Mouse (Mus musculus) frontal cortex, adult 2 months (tissue): ENCODE data around the gene Irf3. TPM values are rescaled to one million over a fixed set of nuclear protein-coding genes. Genes with fewer than 3 reads are reported as not detected.
"Not testable (repeated sequence)": the region's sequence is repeated elsewhere in the genome, so short reads cannot be mapped to it uniquely, and the experiment has no call there.

Source experiments
- DNase-seq, 2 experiments: peaks; one replicate each; pipeline ENCODE4 v3.0.0; 2022; ENCODE audit warnings: low spot score in 1 of 2; ENCODE audit errors: extremely low spot score in 1 of 2
- polyA plus RNA-seq: library from polyadenylated mRNA; depleted of rRNA; stranded (reverse); fragments of >200 nt; gene quantifications from 2 replicates; pipeline ENCODE4 v1.2.3, GENCODE M21; 2012

The Irf3 gene
- polyA plus RNA-seq, 1 experiment: 88.6 TPM

DNA sequence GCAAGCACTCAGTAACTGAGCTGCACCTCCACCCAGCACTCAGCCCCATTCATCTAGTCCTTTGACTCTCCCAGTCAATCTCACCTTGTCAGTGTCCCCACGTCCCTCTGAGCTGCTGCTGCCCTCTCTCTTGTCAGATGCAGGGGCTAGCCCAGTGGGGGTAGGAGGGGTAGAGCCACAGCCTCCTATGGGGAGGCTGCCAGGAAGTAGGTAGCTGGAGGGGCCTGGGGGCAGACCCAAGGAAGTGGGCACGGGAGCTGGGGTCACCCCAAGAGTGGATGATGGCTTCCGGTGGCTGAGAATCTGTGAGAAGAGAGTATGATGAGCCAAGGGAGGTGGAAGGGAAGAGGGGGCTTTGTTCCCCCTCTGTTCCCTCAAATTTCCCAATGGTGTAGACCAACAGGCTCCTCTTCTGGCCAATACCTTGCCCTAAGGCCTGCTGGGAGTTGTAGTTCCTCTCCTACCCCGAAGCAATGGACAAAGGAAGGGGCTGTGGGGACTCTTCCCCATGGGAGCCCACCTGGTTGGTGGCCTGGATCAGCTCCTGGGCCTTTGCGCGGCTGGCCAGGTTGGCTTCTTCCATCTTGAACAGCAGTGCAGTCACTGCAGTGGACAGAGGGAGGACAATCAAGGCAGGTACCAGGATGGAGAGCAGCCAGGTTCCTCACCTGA is 8.0 kb downstream of the Irf3 start:
- no peak for DNase-seq

DNA sequence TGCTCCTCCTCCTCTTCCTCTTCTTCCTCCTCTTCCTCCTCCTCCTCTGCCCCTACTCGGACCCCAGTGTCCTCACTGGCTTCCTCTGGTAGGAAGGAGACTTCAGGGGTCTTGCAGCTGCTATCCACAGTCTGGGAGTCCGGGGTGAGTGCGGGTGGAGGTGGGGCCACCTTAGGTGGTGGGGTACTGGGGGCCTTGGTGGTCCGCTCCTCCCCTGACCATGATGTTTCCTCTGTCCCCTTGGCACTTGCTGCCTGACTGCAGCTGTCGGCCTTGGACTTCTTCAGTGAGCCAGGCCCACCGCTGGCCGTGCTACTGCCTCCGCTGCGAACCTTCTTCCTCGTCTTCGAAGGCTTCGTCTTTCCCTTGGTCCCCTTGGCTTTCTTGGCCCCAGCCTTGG is 9.1 kb downstream of the Irf3 start:
- no peak for DNase-seq

DNA sequence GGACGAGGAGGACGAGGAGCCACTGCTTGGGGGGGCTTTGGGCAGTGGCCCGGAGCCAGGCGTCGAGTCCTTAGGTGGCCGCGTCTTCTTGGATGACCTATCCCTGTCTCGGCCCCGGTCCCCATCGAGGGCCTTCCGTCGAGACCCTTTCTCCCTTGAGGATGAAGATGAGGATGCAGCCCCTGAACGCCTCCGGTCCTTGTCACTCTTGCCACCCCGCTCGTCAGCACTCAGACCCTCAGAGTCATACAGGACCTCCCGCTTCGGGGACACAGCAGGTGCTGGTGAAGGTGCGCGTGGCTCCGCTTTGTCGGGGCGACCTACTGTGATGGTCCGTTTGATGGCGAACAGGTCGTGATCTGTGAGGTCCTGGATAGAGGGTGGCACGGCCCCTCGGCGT is 9.7 kb downstream of the Irf3 start:
- no peak for DNase-seq

DNA sequence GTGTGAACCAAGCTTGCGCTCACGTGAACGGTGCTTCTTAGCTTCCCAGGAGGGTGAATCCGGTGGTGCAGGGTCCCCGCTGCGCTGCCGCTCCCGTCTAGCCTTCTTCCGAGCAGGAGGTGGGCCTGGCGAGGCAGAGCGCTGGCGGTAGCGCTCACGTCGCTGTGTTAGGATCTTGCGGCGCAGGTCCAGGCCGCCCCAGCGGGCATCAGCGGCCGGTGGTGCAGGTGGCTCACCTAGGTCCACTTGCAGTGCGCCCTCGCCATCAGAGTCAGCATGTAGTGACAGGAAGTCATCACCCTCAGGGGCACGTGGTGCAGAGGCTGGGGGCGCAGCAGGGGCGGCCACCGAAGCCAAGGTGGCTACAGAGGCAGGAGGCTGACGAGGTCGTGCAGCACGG is 10.4 kb downstream of the Irf3 start:
- no peak for DNase-seq

DNA sequence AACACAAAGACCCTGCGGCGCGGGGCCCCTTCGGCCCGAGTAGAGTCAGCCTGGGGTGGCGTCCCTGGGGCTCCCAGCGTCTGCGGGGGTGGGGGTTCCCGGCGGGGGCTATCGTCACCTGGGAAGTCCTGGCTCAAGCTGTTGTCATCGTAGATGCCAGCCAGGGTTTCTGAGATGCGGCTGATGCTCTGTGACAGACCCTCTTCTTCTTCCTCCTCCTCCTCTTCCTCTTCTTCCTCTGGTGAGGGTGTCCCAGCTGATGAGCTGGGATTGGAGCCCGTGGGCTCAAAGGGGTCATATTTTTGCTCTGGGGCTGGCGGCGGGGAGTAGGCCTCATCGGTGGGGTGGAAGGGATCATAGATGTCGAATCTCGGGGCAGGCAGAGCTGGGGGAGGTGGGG is 11.0 kb downstream of the Irf3 start:
- no peak for DNase-seq

DNA sequence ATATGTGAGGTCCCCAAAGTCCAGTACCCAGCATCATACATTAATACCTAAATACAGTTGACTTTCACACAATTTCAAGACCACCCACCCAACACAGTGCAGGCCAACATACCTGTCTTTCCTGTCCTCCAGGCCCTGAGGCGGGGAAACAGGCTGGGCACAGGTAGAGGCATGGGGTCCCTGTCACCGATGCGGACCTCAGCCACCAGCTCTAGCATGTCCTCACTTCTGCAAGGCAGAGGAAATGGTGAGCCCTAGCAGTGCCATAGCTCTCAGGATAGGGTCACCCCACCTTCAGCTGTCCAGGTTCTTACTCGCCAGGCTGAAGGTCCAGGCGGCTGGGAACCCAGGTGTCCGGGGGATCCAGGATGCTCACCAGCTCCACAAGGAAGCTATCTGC is 14.6 kb downstream of the Irf3 start:
- no peak for DNase-seq

DNA sequence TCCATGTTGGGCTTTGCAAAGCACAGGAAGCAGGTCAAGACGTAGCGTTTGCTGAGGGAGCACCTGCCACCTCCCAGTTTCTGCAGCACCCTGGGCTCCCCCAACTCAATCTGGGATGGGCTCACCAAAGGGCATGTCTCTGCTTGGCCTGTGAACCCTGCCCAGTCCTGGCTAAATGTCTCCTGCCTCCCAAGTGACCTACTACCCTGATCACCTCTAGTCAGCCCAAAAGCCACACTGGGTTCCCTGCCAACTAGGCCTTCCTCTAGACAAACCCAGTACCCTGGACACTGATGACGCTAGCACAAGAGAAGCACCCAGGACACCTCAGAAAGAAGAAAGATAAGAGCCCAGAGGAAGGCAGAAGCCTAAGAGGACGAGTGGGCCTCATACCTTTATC is 15.4 kb downstream of the Irf3 start:
- DNase-seq: no peak

DNA sequence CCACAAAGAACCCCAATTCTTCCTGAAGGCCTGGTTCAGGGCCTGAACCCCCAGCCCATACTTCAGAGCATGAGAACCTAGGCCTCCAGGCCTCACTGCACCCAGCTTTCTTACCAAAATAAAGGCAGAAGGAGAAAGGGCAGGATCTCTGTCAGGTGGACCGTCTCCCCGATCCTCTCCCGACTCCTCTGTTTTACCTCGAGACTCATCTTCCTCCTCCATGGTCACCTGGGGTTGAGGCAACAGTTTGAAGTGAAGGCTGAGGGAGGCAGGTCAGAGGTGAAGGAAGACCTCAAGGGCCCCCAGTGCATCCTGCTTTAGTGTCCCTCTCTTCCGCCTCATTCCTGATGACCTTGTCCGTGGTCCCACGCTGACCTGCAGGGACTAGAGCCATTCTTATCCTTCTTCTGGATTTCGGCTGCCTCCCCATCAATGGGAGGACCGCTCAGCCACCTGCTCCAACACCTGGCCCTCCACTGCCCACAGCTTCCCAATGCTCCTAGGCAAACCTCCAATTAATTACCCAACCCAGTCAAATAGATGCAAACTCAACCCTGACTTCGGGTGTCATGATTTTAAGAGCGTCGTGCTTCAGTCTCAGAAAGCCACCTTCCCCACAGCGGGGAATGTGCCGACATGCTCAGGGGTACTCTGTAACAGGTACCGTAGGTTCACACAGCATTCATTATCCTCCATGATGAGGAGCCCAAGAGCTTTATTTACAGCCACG is 16.1 kb downstream of the Irf3 start:
- no peak for DNase-seq

DNA sequence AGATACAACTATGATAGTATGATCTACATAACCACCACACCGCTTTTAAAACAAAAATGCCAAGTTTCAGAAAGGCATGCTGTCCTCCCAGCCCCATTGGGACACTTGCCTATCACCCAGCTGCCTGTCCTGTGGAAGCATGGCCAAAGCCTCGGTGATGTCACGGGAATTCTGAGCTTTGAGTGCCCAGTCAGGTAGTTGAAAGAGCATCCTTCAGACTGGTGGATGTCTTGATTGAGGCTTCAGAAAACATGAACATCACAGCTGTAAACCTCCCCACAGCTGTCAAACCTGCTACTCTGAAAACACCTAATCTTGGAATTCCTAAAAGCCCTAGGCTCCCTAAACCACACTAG is 16.6 kb downstream of the Irf3 start:
- DNase-seq: no peak

DNA sequence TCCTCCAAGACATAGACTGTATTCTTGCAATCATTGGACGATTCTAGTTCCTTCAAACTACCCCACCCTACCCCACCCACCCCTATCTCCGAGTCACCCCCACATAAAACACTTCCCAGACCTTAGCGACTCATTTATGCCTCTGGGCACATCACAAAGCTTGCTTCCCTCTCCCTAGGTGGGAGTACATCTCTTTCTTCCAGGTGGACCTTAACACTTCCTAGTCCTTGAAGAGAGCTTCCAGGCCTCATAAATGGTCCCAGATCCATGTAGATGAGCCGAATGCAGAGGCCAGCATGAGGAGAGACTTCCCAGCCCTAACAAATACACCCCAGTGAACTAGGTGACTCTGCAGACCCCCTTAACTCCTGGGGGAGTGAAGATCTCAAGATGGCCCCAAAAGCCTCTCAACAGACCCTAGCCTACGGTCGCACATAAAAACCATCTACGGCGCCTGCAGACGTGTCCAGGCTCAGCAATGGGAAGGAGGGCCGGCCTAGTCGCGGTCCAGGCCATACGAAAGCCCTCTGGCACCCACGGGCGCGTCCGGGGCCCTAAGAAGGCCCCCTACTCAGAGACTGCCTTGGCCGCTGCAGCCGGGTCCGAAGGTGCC is 18.0 kb downstream of the Irf3 start:
- no peak for DNase-seq

DNA sequence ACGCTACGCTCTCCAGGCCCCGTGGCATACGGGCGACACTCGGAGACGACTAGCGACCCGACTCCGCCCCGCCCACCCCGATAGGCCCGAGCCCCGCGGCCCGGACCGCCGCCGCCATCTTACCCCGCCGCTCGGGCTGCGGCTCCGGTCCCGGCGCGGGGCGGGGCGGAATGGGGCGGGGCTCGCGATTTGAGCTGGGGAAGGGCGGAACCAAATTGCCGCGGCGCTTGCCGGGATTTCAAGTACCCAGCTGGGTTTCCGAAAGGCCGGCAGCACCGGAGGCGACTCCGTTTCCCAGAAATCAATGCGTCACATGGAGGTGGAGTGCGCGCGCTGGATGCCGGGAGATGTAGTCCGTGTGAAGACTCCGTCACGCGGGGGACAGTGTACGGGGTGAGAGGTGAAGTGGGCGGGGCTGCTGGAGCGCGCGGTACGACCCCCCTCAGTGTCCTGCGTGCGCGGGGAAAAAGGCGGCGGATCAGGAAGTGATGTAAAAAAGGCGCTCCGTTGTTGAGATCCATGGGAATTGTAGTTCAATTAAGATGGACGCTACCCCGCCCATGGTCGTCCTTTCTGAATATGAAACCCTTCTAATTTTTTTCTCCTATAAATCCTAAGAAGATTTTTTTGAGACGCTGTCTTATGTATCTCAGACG is 18.6 kb downstream of the Irf3 start, which contains the start of gene Scaf1:
Scaf1 (minus strand) TSS at position 407 of the 656 bp plus-strand sequence.
- DNase-seq: peak; percentile 100

DNA sequence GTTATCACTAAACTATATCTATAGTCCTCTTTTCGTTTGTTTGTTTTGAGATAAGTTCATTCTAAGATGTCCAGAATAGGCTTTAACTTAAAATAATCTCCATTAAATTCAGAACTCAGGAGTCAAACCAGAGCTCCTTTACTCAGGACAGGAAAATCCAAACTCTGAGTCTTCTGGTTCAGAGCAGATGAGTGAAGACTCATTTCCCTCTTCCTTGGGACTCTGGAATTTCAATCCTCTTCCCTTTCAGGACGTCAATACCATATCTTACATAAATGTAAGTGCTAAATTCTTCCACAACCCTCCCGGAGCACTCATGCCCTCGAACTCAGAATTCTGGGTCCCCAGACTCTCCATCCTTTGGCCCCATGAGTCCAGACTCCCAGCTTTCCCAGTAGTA is 19.3 kb downstream of the Irf3 start:
- no peak for DNase-seq

DNA sequence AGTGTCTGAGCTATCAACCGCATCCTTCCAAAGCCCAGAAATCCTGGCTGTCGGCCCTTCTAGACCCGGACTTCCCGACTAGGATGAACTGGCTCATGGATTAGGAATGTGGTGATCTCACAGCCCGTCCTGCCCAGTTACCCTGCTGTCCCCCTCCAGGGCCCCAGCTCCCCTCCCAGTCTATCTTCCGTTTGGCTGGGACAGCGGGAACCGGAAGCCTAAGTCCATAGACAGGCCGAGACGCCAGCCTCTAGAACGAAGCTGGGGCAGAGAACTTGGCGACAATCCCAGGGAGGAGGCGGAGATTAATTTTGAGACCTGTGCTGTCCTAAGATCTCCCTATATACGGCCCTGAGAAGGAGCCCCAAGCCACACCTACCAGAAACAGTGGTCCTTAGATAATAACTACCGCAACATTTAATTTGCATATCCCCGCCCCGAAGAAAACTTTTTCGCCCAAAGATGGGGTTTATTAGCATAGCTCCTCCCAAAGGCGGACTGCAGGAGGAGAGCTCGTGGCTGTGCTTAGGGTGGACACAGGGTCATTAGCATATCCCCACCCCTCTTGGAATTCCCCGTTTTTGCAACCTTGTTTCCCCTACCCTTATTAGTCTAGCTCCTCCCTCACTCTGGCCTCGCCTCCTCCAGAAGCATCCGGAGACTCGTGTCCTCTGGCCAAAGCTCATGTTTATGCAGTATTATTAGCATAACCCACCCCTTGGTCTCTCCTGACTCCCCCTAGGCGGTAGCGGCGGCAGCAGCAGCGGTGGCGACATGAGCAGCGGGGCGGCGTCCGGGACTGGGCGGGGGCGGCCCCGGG is 20.0 kb downstream of the Irf3 start, which contains the start of gene Rras:
Rras (plus strand) TSS at position 720 of the 820 bp plus-strand sequence.
- DNase-seq: peak; percentile 87 to 93

DNA sequence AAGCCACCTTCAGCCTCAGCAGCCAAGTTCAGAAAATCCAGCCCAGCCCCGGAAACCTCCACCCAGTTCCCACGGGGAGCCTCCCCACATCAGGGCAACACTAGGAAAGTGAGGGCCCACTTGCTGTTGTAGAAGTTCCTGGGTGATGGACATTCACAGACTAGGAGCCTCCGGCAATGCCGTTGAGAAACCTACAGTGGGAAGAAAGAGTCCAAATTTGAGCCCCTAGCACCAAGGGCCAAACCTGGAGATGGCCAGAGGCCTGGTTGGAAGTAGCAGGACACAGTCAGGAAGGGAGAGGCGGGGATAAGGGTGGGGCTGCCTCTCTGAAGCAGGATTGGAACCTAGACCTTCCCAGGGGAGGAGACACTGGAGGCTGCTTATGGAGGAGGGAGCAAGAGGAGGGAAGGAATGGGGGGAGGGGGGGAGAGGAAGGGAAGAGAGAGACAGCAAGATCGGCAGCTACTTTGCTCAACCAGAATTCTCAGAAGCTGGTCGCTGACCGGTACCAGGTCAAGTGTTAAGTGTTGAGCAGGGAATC is 21.7 kb downstream of the Irf3 start:
- DNase-seq: peak in 1 of 2 experiments; percentile 34

DNA sequence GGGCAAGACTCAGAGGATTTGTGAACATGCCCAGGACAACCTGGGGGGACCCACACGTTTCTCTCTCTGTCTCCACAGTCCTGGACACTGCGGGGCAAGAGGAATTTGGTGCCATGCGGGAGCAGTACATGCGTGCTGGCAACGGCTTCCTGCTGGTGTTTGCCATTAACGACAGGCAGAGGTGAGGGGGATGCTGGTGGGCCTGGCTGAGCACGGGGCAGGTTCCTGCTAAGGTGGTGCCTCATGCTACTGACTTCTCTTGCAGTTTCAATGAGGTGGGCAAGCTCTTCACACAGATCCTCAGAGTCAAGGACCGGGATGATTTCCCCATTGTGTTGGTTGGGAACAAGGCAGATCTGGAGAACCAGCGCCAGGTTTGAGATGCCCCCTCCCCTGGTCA is 22.8 kb downstream of the Irf3 start:
- DNase-seq: no peak

DNA sequence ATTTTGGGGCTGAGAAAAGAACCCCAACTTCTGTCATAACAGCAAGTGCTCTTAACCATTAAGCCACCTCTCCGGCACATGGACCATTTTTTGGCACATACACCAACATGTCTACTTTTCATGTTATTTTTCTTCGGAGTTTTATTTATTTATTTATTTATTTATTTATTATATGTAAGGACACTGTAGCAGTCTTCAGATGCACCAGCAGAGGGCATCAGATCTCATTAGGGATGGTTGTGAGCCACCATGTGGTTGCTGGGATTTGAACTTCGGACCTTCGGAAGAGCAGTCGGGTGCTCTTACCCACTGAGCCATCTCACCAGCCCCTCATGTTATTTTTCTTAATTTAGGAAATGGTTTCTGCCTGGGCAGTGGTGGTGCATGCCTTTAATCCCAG is 26.3 kb downstream of the Irf3 start:
- not testable (repeated sequence) for DNase-seq

DNA sequence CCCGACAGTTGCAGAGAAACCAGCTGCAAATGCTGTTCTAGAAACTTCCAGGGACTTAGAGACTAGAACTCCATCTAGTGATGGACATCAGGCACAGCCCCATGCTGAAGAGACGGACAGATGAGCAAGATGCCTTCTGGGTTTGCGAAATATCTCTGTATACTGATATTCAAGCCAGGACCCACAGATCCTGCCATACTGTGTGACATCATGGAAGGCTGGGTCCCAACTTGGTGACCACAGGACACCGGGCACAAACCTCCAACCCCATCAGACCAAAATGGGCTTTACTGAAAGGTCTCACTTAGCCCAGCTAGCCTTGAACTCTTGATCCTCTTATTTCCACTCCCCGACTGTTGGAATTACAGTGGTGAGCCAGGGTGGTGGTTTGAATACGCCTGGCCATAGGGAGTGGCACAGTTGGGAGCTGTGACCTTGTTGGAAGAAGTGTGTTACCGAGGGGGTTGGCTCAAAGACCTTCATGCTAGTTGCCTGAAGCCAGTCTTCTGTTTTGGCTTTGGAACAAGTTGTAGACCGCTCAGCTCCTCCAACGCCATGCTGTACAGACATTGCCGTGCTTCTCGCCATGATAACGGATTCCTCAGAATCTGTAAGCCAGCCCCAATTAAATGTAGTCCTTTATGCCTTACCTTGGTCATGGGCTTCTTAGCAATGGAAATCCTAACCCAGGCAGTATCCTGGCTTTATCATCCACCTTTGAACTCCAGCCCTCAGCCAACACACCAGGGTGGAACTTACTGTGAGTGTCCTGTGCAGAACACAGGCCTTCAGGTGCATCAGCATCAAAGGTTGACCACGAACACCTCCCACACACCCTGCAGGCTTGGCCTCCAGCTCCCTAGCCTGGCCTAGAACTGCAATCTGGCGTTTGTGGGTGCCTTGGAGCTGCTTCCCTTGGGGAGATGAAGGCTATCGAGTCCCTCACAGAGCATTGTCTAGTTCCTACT is 27.1 kb downstream of the Irf3 start:
- no peak for DNase-seq

DNA sequence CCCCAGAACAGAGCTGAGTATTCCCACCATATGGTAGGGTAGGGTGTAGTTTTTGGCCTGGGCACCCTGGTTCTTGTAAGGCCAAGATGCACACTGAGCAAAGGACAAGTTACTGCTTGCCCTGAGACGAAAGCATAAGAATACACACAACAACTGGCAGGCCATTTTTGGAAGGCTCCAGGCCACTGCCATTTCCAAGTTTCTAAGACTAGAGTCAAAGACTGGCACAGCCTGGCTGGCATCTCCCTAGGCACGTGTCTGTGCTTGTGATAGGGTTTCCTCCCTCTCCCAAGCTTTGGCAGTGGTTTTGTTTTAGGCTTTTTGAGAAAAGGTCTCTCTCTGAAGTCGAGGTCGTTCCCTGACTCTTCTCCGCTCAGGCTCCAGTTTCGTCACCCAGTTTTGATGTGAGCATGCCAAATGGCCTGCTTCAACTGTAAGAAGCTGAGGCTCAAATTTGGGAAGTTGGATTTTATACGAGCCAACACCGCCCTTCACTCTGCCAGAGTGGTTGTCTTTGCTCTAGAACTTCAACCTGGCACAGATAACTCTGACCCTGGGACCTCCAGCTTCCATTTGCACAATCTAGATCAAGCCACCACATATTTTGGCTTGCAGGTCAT is 28.3 kb downstream of the Irf3 start:
- no peak for DNase-seq

DNA sequence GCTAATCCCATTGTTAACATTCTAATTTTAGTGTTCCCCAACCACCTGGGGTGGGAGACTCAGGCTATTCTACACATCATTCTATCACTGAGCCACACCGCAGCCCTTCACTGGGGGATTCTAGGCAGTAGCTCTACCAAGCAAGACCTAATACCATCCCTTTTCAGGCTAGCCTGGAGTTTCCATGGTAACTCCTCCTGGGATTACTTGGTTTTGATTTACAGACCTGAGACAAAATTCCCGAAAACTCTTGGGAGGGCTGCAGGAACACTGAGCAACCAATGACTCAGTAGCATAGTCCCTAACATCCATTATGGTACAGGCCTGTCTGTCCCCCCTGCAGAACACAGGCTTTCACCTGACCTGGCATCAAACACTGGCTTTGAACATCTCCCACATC is 28.8 kb downstream of the Irf3 start:
- no peak for DNase-seq
